Mouse (Mus musculus): ENCODE data around the gene Fgd3.

- TF ChIP-seq CTCF (IDR thresholded peaks at IDR 0.05; ENCODE audit: extremely low read depth, insufficient read depth, insufficient read length, insufficient replicate concordance) (no peak), POLR2A (IDR thresholded peaks at IDR 0.05; ENCODE audit: low read depth, low read length) (no peak)
Observed at GRCm38 (mm10) chr13:49306771-49307310, 13.3 kb downstream of the Fgd3 start.

Measured in spleen, adult 2 months (tissue).